Mouse (Mus musculus) layer of hippocampus, adult 11-12 months (tissue): ENCODE measurements around the gene Olfr1020.

Source experiments
- DNase-seq: peaks from one replicate; pipeline ENCODE4 v3.0.0; 2022; ENCODE audit warnings: low spot score

Gene Olfr1020

GRCm38 (mm10) chr2:85846730-85847129 is at the start of gene Olfr1020:
Gene Olfr1020 (plus strand): TSS chr2:85847030.
- no peak for DNase-seq

GRCm38 (mm10) chr2:85802444-85802843 is 44.4 kb upstream of the Olfr1020 start, which contains the start of gene Olfr1016:
Gene Olfr1016 (minus strand): TSS chr2:85802544.
- no peak for DNase-seq

GRCm38 (mm10) chr2:85804501-85804900 is 42.3 kb upstream of the Olfr1020 start:
- no peak for DNase-seq

GRCm38 (mm10) chr2:85818179-85818578 is 28.7 kb upstream of the Olfr1020 start, which contains the start of gene Olfr1018:
Gene Olfr1018 (plus strand): TSS chr2:85818479.
- DNase-seq, result no peak

- DNase-seq, result no peak
Observed at GRCm38 (mm10) chr2:85845383-85845782, 1.4 kb upstream of the Olfr1020 start, which contains the start of gene Olfr1019. Gene Olfr1019 (minus strand): TSS chr2:85845483.

- no peak for DNase-seq
Observed at GRCm38 (mm10) chr2:85868294-85868693, 21.5 kb downstream of the Olfr1020 start, which contains the start of gene Olfr1022. Gene Olfr1022 (plus strand): TSS chr2:85868594.

- no peak for DNase-seq
Observed at GRCm38 (mm10) chr2:85885340-85885739, 38.5 kb downstream of the Olfr1020 start, which contains the start of gene Olfr1023. Gene Olfr1023 (plus strand): TSS chr2:85885640.
